30 mouse cellular contexts compared by ENCODE assay signal in genomic region chr15:83936506-83936905, GRCm38 (mm10).
"Had no signal": no experiment of that assay in that cellular context is flagged by ENCODE, and none has a peak within 500 bp of the region (broad histone marks: within the 10 kb centered on the region; RNA-seq: fewer than 3 reads in every experiment).

No protein-coding gene starts in this region.

- H3K4me2 ChIP-seq: limb, embryonic 12.5 days; limb, embryonic 13.5 days; limb, embryonic 15.5 days; liver, embryonic 11.5 days; liver, embryonic 12.5 days; liver, embryonic 13.5 days; liver, embryonic 15.5 days; lung, embryonic 14.5 days; lung, embryonic 15.5 days; midbrain, embryonic 12.5 days; midbrain, embryonic 13.5 days; midbrain, embryonic 15.5 days had no signal

- H3K9ac ChIP-seq: limb, embryonic 12.5 days; limb, embryonic 13.5 days; limb, embryonic 15.5 days; liver, embryonic 12.5 days; liver, embryonic 13.5 days; liver, embryonic 14.5 days; liver, embryonic 15.5 days; liver, postnatal 0 days; lung, embryonic 14.5 days; lung, embryonic 15.5 days; midbrain, embryonic 12.5 days; midbrain, embryonic 13.5 days; midbrain, embryonic 15.5 days had no signal

- H3K27ac ChIP-seq: left cerebral cortex, adult 2 months; limb, embryonic 10.5 days; limb, embryonic 12.5 days; limb, embryonic 13.5 days; limb, embryonic 15.5 days; liver, embryonic 12.5 days; liver, embryonic 13.5 days; liver, embryonic 14.5 days; liver, embryonic 15.5 days; lung, embryonic 15.5 days; macrophage; midbrain, embryonic 10.5 days; midbrain, embryonic 12.5 days; midbrain, embryonic 13.5 days; midbrain, embryonic 15.5 days had no signal

- H3K36me3 ChIP-seq: limb, embryonic 10.5 days; limb, embryonic 12.5 days; limb, embryonic 13.5 days; limb, embryonic 15.5 days; liver, embryonic 12.5 days; liver, embryonic 13.5 days; liver, embryonic 15.5 days; lung, embryonic 15.5 days; midbrain, embryonic 10.5 days; midbrain, embryonic 12.5 days; midbrain, embryonic 13.5 days; midbrain, embryonic 15.5 days had no signal

- H3K27me3 ChIP-seq: limb, embryonic 12.5 days; limb, embryonic 13.5 days; limb, embryonic 15.5 days; liver, embryonic 12.5 days; liver, embryonic 13.5 days; liver, embryonic 15.5 days; lung, embryonic 15.5 days; midbrain, embryonic 12.5 days; midbrain, embryonic 13.5 days; midbrain, embryonic 15.5 days had no signal

- H3K4me3 ChIP-seq: left cerebral cortex, adult 2 months; limb, embryonic 10.5 days; limb, embryonic 12.5 days; limb, embryonic 13.5 days; limb, embryonic 15.5 days; liver, embryonic 12.5 days; liver, embryonic 13.5 days; liver, embryonic 15.5 days; lung, embryonic 15.5 days; megakaryocyte, embryonic 14.5 days; midbrain, embryonic 10.5 days; midbrain, embryonic 12.5 days; midbrain, embryonic 13.5 days; midbrain, embryonic 15.5 days; myocyte had no signal

- DNase-seq: left cerebral cortex, postnatal 4 days; liver; liver, embryonic 13.5 days; liver, postnatal 0 days; lung, adult 18-20 months; lung, adult 2 months; lung, embryonic 14.5 days; lung, postnatal 10 days; lung, postnatal 14 days; lung, postnatal 36 days; midbrain, embryonic 14.5 days had no signal

- H3K4me1 ChIP-seq: limb, embryonic 10.5 days; limb, embryonic 12.5 days; limb, embryonic 13.5 days; limb, embryonic 15.5 days; liver, embryonic 12.5 days; liver, embryonic 13.5 days; liver, embryonic 15.5 days; lung, embryonic 15.5 days; megakaryocyte, embryonic 14.5 days had no signal

- H3K9me3 ChIP-seq: limb, embryonic 10.5 days; limb, embryonic 12.5 days; limb, embryonic 13.5 days; limb, embryonic 15.5 days; liver, embryonic 12.5 days; liver, embryonic 13.5 days; liver, embryonic 15.5 days; lung, embryonic 15.5 days; megakaryocyte, embryonic 14.5 days; midbrain, embryonic 10.5 days; midbrain, embryonic 12.5 days; midbrain, embryonic 13.5 days; midbrain, embryonic 15.5 days had no signal

- ATAC-seq: liver, embryonic 12.5 days; liver, postnatal 0 days; lung, postnatal 0 days; midbrain, embryonic 13.5 days; midbrain, embryonic 15.5 days; midbrain, embryonic 16.5 days had no signal
